Mouse (Mus musculus) heart, adult 8-10 months (tissue): ENCODE results near the gene Fzd10. TPM values are rescaled to one million over a fixed set of nuclear protein-coding genes. Genes with fewer than 3 reads are reported as not detected.

Experiments
- DNase-seq: peaks from one replicate; pipeline ENCODE4 v3.0.0; 2022; ENCODE audit warnings: low spot score
- total RNA-seq, 4 experiments: library from RNA; stranded (reverse); gene quantifications; 2 replicates each; pipeline ENCODE4 v1.2.4; 2022

Fzd10 gene
- total RNA-seq, 4 experiments from 2014 or later, result 0.11 to 0.16 (median 0.15) TPM

GRCm38 (mm10) chr5:128601036-128602019 lies 684 bp downstream of the Fzd10 start:
- DNase-seq, result no peak

- DNase-seq, result no peak
Measured at GRCm38 (mm10) chr5:128603693-128604092, 3.0 kb downstream of the Fzd10 start.

DNA sequence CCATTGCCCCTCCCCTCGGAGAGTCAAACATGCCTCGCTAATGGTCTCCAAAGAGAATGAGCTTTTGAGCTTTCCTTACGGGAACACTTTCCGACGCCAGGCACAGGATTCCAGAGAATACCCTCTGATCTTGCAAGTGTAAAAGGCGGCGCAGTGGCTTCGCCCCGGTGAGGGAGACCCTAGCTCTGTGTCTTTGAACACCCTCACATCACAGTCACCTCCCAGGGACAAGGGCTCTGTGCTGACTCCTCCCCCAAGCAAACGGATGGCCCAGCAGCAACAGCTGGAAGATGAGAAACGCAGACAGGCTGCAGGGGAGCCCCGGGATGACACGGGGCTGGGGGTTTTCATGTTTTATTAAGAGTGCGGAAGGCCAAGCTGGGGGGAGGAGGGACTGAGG lies 6.0 kb downstream of the Fzd10 start:
- DNase-seq, result no peak

GRCm38 (mm10) chr5:128609091-128609490 lies 8.4 kb downstream of the Fzd10 start:
- DNase-seq, result no peak

GRCm38 (mm10) chr5:128617621-128618020 lies 17.0 kb downstream of the Fzd10 start:
- no peak for DNase-seq

- no peak for DNase-seq
Measured at GRCm38 (mm10) chr5:128619987-128620386, 19.3 kb downstream of the Fzd10 start.

DNA sequence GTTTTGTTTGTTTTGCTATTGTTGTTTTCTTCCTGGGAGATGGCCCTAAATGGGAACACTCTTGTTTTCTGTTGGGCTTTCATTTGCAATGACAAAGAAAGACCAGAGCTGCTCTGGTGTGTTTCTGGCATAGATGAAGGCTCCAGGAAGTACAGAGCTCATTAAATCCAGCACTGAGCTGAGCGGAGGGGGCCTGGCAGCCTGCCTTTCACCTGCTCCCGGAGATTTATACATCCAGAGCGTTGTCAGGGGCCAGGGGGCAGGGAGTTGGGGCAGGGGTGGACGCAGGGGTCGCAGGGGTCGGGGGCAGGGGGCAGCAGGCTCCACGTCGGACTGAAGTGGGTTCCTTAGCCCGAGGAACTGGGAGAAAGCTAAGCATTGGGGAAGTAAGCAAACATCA lies 19.8 kb downstream of the Fzd10 start:
- no peak for DNase-seq

GRCm38 (mm10) chr5:128627763-128628162 lies 27.1 kb downstream of the Fzd10 start:
- DNase-seq, result no peak

DNA sequence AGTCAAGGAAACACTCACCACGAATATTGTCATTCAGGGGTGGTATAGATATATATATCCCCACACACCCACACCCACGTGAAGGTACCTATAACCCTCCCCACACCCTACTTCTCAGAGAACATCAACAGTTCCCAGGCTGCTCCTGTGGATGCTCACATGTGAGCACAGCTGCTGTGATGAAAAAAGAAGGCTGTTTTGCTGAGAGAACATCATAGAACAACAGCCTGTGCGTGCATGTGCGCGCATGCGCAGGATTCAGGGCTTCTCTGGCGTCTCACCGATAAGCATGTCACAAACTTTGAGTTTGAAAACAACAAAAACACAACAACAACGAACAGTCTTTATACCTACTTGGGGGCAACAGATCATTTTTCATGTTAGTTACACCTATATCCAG lies 36.0 kb downstream of the Fzd10 start:
- no peak for DNase-seq

- DNase-seq, result no peak
Measured at GRCm38 (mm10) chr5:128637071-128638015, 36.7 kb downstream of the Fzd10 start.

DNA sequence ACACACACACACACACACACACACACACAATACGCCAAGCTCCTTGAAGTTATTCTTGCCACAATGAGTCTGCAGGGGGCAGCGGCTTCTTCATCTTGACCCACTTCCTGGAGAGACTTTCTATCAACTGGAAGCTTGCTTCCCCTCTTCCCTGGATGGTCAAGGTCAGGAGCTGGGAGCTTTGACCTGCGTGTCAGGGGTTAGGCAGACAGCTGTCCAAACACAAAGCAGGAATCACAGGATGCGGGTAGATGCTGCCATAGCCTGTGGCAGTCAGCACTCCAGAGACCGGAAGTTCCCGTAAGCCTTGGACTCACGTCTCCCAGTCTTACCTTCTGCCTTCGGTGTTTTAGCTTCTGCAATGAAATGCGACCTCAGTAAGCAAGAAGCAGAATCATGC lies 38.1 kb downstream of the Fzd10 start:
- DNase-seq, result no peak

GRCm38 (mm10) chr5:128643065-128643464 lies 42.4 kb downstream of the Fzd10 start:
- DNase-seq, result no peak

DNA sequence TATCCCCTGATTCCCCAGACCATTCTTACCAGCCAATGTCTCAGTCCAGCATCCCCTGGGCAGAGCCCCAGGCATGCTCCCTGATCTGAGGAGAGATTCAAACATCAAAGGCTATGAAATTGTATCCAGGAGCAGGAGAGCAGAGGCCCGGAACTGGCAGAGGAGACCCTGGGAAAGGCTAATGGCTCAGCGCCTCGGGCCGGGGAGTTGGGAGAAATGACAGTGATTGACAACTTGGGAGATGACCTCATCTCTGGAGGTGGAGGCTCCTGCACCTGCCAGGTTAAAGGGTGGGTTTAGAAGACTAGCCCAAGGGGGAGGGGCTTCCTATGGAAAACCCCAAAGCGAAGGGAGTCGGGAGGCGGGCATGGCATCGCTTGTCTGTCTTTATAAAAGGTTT lies 45.1 kb downstream of the Fzd10 start:
- no peak for DNase-seq

GRCm38 (mm10) chr5:128646286-128646685 lies 45.6 kb downstream of the Fzd10 start:
- no peak for DNase-seq

DNA sequence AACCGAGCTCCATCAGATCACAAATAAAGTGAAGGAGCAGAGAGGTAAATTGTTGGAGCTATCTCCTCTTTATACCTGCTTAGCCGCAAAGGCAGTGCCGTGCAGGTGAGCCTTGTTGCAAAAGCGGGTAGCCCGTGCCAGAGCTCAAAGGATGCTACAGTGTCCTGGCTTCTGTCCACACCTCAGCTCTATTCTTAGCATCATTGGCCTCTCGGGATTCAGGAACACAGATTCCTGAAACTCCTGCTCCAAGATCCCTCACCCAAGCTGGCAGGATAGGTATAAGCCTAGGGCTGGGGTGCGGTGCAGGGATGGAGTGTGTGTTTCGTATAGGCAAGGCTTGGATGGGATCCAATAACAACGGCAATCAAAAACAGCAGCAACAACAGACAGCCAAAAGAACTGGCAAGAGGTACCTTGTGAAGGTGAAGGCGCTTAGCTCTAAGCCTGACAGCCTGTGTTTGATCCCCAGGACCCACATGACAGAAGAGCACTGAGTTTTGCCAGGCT lies 46.6 kb downstream of the Fzd10 start:
- no peak for DNase-seq

GRCm38 (mm10) chr5:128649336-128649897 lies 48.8 kb downstream of the Fzd10 start:
- no peak for DNase-seq

Other genes starting within 250 kb of the Fzd10 start
- gene Tmem132d, start 167.8 kb upstream of the Fzd10 start, total RNA-seq, result not detected
- not detected for gene Piwil1, start 101.7 kb downstream of the Fzd10 start, total RNA-seq